Comparison of ENCODE assay signal across 8 mouse cellular contexts in the genomic region with DNA sequence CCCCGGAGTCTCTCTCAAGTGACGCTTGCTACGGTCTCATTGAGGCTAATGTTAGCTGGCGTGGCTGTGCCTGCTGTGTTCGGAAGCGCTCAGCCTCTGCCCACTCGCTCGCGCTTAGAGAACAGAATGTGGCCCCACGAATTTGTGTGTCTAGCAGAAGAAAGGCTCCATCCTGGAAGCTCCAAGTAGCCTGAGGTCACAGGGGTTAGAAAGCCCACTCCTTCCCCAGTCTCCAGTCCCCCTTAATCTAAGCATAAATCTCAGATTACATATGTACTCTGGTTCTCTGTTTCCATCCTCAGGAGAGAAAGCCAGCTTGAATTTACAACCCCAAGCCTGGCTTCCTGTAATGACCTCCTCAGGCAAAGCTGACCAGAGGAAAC.
DNase-seq lines count a peak whose midpoint lies in the region; ATAC-seq and TF ChIP-seq lines count a peak whose summit lies in the region.

No protein-coding gene starts in this region.

- H3K4me3 ChIP-seq in layer of hippocampus, adult 2 months = no peak overlapping the region; the same call in 1 of the 2 replicates
- peak overlapping the region; percentile 17 for H3K4me3 ChIP-seq in hindbrain, embryonic 15.5 days
- peak overlapping the region; percentile 12; the same call in 1 of the 2 replicates for H3K4me3 ChIP-seq in midbrain, postnatal 0 days (ENCODE audit: low read depth, low read length)

- no peaks in the 10 kb centered on the region for H3K36me3 ChIP-seq in hindbrain, embryonic 15.5 days
- H3K36me3 ChIP-seq in midbrain, postnatal 0 days (ENCODE audit: insufficient read depth, low read length) = no peaks in the 10 kb centered on the region

- peak; percentile 59 for ATAC-seq in hindbrain, embryonic 15.5 days (ENCODE audit: low FRiP score, low read depth)
- ATAC-seq in midbrain, postnatal 0 days (ENCODE audit: low FRiP score) = peak; percentile 13; the same call in 1 of the 2 replicates

- no peak for TF ChIP-seq CTCF in layer of hippocampus, adult 2 months (conservative IDR thresholded peaks at IDR 0.05)
- no peak for TF ChIP-seq CTCF in midbrain, postnatal 0 days (IDR thresholded peaks at IDR 0.05)

- peaks cover 15% of the 10 kb centered on the region for H3K4me1 ChIP-seq in hindbrain, embryonic 15.5 days (replicated peaks)
- H3K4me1 ChIP-seq in midbrain, postnatal 0 days (ENCODE audit: insufficient read depth, low read length) = peaks cover 6% of the 10 kb centered on the region; the same call in 1 of the 2 replicates

- H3K9me3 ChIP-seq in hindbrain, embryonic 15.5 days = no peaks in the 10 kb centered on the region
- H3K9me3 ChIP-seq in midbrain, postnatal 0 days (ENCODE audit: low read length) = no peaks in the 10 kb centered on the region

- no peak for DNase-seq in layer of hippocampus, adult 2 months (ENCODE audit: low spot score in 2 of 2)
- DNase-seq in layer of hippocampus, postnatal 10 days (ENCODE audit: low spot score in 2 of 2) = no peak
- peak; percentile 46 for DNase-seq in embryo, embryonic 9.5 days (ENCODE audit: extremely low spot score)
- peak; percentile 50 for DNase-seq in midbrain, postnatal 0 days (ENCODE audit: low spot score)
- no peak for DNase-seq in ovary, postnatal 36 days (ENCODE audit: low spot score)
- no peak for DNase-seq in layer of hippocampus, adult 18-20 months (ENCODE audit: low spot score in 2 of 2)
- DNase-seq in cerebellum, postnatal 36 days = no peak

- 7% methylated on average over 10 of the region's 10 CpGs for WGBS in hindbrain, embryonic 15.5 days
- WGBS in midbrain, postnatal 0 days = 9% methylated on average over 10 of the region's 10 CpGs

- H3K27ac ChIP-seq in layer of hippocampus, adult 2 months = peak overlapping the region; percentile 48; the same call in 1 of the 2 replicates
- peak overlapping the region; percentile 61 for H3K27ac ChIP-seq in hindbrain, embryonic 15.5 days (replicated peaks)
- peak overlapping the region; percentile 48 for H3K27ac ChIP-seq in midbrain, postnatal 0 days (ENCODE audit: low read depth, low read length)

- peak overlapping the region; percentile 48 for H3K4me2 ChIP-seq in hindbrain, embryonic 15.5 days
- peak overlapping the region; percentile 44 for H3K4me2 ChIP-seq in midbrain, postnatal 0 days (ENCODE audit: low read depth, low read length, poor library complexity, severe bottlenecking)

- H3K9ac ChIP-seq in hindbrain, embryonic 15.5 days = no peak overlapping the region; the same call in 1 of the 2 replicates
- H3K9ac ChIP-seq in midbrain, postnatal 0 days (replicated peaks; ENCODE audit: low read length, poor library complexity, severe bottlenecking) = 0 out of 2 replicates have a peak overlapping the region, but pooled peaks have one; percentile 3

- H3K27me3 ChIP-seq in hindbrain, embryonic 15.5 days = no peaks in the 10 kb centered on the region
- no peaks in the 10 kb centered on the region for H3K27me3 ChIP-seq in midbrain, postnatal 0 days (ENCODE audit: insufficient read depth, low read length)

Comparison
In these comparisons a context has a peak if more than half of its experiments do, and no peak if none do; other contexts are left out.
1. DNase-seq: peak in embryo, embryonic 9.5 days (single experiment) and midbrain, postnatal 0 days (single experiment); none in layer of hippocampus, adult 2 months (0 of 2), layer of hippocampus, postnatal 10 days (0 of 2), ovary, postnatal 36 days (single experiment), layer of hippocampus, adult 18-20 months (0 of 2) and cerebellum, postnatal 36 days (0 of 2).
2. Peak in every context shown above with its lines, with median percentiles within 50 percentile points of each other: H3K27ac ChIP-seq.